Mouse (Mus musculus) E14TG2a.4 (cell line): ENCODE data around the gene Tie1.

ENCODE experiments used
- H3K27me3 ChIP-seq: 2 replicates; pipeline ENCODE4 v1.6.1; 2014; ENCODE audit warnings: low read length, control low read depth; ENCODE audit not compliant: insufficient read depth
- H3K36me3 ChIP-seq: 2 replicates; pipeline ENCODE4 v1.6.1; 2014; ENCODE audit warnings: low read length, control low read depth; ENCODE audit not compliant: insufficient read depth
- H3K4me1 ChIP-seq: replicated peaks from 2 replicates; pipeline ENCODE4 v1.6.1; 2014; ENCODE audit warnings: low read depth, low read length, control low read depth
- H3K4me3 ChIP-seq: replicated peaks from 2 replicates; pipeline ENCODE4 v1.5.1; 2014; ENCODE audit warnings: mild to moderate bottlenecking, low read length
- H3K9me3 ChIP-seq: 2 replicates; pipeline ENCODE4 v1.6.1; 2014; ENCODE audit warnings: low read length, control low read depth
- CTCF ChIP-seq: conservative IDR thresholded peaks from 2 replicates; pipeline ENCODE4 v1.5.1; 2014; ENCODE audit warnings: low read length
- NANOG ChIP-seq: IDR thresholded peaks from 2 replicates; pipeline ENCODE4 v1.6.1; 2014; ENCODE audit warnings: borderline replicate concordance, low read length, mixed read lengths
- POU5F1 ChIP-seq: IDR thresholded peaks from 2 replicates; pipeline ENCODE4 v1.6.1; 2014; ENCODE audit warnings: low read length, borderline replicate concordance

The Tie1 gene

DNA sequence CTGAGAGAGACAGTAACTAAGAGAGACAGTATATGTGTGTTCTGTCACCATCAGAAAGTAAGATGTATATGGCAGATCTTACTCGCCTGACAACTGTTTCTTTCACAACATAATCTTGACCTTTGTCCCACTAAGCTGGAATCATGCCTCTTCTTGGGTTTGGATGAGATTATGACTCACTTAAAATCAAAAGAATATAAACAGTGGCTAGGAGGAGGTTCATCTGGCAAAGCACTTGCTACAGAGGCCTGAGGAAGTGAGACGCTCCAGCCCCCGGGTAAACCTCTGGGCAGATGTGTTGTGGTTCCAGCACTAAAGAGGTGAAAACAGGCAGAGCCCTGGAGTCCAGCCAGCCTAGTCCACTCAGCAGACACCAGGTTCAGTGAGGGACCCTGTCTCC lies 15.7 kb upstream of the Tie1 start:
- no peak for TF ChIP-seq CTCF
- no peak for TF ChIP-seq POU5F1
- TF ChIP-seq NANOG, result no peak
- Histone ChIP-seq H3K36me3 (no peaks in the 10 kb centered on the region), H3K4me3 (no peak overlapping the region), H3K27me3 (no peaks in the 10 kb centered on the region), H3K4me1 (peaks cover 30% of the 10 kb centered on the region), H3K9me3 (no peaks in the 10 kb centered on the region)

DNA sequence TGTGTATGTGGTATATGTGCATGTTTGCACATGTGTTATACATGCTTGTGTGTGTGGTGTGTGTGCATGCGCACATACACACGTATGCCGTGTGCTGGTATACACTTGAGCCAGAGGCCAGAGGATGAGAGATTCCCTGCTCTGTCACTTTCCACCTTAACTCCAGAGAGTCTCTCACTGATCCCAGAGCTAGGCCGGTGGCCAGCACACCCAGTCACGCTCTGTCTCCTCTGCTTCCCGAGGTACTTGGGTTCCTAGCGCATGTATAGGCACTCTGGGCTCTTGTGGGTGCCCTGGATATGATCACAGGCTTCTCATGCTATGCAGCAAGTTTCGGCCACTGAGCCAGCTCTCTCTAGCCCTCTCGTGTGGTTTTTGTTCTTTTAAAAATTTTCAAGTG lies 10.9 kb upstream of the Tie1 start:
- no peaks in the 10 kb centered on the region for H3K36me3 ChIP-seq
- H3K27me3 ChIP-seq, result peaks cover 12% of the 10 kb centered on the region
- no peak overlapping the region for H3K4me3 ChIP-seq
- no peaks in the 10 kb centered on the region for H3K9me3 ChIP-seq
- H3K4me1 ChIP-seq, result peaks cover 16% of the 10 kb centered on the region
- TF ChIP-seq CTCF (no peak), NANOG (no peak), POU5F1 (no peak)

DNA sequence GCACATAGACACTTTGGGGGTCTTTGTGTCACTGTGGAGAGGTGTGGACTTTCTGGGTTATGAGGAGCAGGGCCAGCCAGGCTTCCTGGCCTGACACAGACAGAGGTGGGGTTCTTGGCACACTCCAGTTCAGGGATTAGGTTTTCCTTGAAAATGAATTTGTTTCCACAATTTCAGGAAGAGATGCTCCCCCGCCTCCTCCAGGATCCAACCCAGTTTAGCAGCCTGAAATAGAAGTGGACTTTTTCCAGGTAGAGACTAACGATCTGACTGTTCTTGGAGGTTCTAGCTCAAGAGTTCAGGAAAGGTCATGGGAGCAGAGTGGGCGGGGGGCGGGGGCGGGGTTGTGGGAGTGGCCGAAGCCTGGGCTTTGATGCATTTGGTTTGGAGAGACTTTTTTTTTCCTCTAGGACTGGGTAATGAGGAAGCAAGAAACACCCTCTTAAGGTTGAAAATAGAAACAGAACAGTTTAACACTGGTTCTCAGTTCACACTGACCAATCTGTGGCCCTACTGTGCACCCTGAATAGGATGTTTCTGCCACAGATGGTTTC lies 10.4 kb upstream of the Tie1 start:
- H3K4me3 ChIP-seq, result no peak overlapping the region
- H3K27me3 ChIP-seq, result peaks cover 12% of the 10 kb centered on the region
- TF ChIP-seq NANOG (no peak), CTCF (no peak), POU5F1 (no peak)
- peaks cover 16% of the 10 kb centered on the region for H3K4me1 ChIP-seq
- no peaks in the 10 kb centered on the region for H3K36me3 ChIP-seq
- H3K9me3 ChIP-seq, result no peaks in the 10 kb centered on the region

DNA sequence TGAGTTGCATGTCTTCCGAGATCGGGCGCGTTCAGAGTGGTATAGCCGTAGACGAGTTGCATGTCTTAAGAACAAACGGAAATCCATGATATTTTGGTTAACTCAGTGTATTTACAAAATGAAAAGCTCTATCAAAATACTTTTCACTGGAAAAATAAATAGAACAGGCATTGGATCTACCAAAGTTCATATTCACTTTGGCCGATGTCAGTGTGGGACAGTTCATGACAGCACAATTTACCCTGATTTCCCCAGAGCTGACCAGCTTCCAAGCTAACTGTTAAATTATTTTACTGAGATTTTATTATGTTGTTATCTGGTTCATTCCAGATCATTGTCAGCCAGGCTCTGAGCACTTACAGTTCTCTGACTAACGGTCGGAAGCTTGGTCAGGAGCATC lies 600 bp upstream of the Tie1 start:
- no peak overlapping the region for H3K4me3 ChIP-seq
- TF ChIP-seq POU5F1 (no peak), CTCF (no peak), NANOG (no peak)

DNA sequence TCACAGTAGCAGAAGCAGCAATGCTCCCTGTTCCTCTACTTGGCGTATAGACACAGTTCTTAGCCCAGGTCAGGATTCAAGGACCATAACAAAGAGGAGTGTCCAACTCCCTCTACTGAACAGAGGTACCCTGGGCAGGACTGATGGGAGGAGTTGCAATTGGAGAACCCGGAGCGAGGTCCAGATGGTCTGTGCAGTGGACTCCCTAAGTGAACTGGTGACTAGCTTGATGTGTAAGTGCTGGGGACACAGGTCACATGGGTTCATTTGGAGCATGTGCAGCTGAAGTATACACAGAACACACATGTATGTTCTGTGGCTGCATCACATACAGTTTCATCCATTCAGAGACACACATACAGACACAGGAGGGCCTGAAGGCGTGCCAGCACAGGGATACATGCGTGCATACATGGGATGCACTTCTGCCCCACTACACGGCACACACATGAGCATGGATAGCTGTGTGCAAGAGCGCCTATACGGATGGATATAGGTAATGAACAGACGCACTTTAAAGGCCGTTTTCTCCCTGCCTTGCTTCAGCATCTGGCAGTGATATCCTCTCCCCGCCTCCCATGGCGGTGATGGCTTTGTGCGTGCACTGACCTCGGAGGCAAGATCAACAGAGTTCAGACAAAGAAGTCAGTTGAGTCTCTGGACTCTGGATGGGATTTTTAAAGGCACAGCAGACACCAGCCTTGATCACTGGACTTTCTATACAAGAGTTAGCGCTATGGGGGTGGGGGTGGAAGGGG lies 12.9 kb downstream of the Tie1 start:
- H3K4me1 ChIP-seq, result peaks cover 17% of the 10 kb centered on the region
- TF ChIP-seq NANOG (no peak), CTCF (no peak), POU5F1 (no peak)

More for the DNA sequence above, 600 bp upstream of the Tie1 start:
- no peaks in the 10 kb centered on the region for H3K36me3 ChIP-seq
- peaks cover 36% of the 10 kb centered on the region for H3K4me1 ChIP-seq
- H3K27me3 ChIP-seq, result peaks cover 20% of the 10 kb centered on the region
- H3K9me3 ChIP-seq, result no peaks in the 10 kb centered on the region

DNA sequence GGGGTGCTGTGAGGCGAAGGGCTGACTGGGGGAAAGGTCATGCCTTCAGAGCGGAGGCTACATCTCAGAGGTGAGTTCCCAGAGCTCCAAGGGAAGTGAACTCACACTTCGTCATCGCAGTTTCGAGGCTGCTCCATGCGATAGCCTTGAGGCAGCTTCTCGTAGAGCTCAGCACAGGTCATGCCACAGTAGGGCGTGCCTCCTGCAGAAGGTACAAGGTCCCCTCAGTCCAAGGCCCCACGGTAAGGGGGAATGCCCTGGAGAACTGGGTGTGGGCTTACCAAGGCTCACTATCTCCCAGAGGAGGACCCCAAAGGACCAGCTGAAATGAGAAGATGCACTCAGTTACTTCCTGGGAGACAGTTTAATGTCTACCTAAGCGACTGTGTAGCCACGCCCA lies 17.2 kb downstream of the Tie1 start:
- peaks cover 20% of the 10 kb centered on the region for H3K4me1 ChIP-seq
- H3K9me3 ChIP-seq, result peaks cover 11% of the 10 kb centered on the region
- H3K4me3 ChIP-seq, result no peak overlapping the region
- peaks cover 24% of the 10 kb centered on the region for H3K27me3 ChIP-seq
- no peaks in the 10 kb centered on the region for H3K36me3 ChIP-seq
- TF ChIP-seq CTCF (no peak), NANOG (no peak), POU5F1 (no peak)

More for the DNA sequence above, 12.9 kb downstream of the Tie1 start:
- Histone ChIP-seq H3K36me3 (no peaks in the 10 kb centered on the region), H3K4me3 (no peak overlapping the region), H3K9me3 (peaks cover 9% of the 10 kb centered on the region), H3K27me3 (peaks cover 47% of the 10 kb centered on the region)

DNA sequence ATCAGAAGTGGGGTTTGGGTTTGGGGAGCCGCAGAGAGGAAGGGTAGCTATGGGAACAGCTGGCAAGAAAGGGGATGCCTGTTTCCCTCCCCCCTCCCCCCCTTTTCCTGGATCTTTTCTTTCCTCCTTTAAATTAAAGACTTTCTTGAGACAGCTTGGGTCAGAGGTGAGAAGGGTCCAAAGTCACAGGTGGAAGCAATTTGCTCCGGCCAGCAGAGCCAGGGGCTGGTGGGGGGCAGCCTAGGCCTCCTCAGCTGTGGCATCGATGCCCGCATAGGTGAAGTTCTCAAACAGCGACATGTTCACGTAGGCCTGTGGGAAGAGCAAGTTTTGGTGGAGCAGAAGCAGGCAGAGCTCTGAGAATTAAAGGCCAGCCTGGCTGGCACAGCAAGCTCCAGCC lies 18.6 kb downstream of the Tie1 start:
- TF ChIP-seq POU5F1 (no peak), CTCF (no peak), NANOG (no peak)
- no peaks in the 10 kb centered on the region for H3K36me3 ChIP-seq

DNA sequence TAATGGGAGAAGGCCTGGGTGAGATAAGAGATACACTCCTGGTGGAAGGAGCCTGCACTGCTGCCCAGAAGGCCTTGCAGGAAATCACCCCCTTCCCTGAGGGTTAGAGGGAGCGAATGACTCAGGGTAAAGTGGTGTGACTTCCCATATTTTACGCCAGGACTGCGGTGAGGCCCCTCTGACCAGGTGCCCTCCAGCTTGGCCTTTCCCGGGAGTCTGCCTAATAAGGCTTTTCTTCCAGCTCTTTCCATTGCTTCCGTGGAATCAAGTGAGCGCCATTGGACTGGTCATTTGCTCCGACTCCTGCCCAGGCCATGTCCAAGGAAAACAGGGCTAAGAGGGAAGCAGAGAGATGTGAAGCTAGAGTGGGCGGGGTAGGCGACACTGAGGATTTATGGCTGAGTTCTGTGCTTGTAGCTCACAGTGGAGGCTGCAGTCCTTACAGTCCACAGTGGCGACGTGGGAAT lies 24.1 kb downstream of the Tie1 start:
- TF ChIP-seq NANOG (no peak), POU5F1 (no peak), CTCF (no peak)
- peaks cover 7% of the 10 kb centered on the region for H3K4me1 ChIP-seq
- no peak overlapping the region for H3K4me3 ChIP-seq
- peaks cover 38% of the 10 kb centered on the region for H3K27me3 ChIP-seq
- H3K9me3 ChIP-seq, result no peaks in the 10 kb centered on the region
- H3K36me3 ChIP-seq, result no peaks in the 10 kb centered on the region

More for the DNA sequence above, 18.6 kb downstream of the Tie1 start:
- H3K4me3 ChIP-seq, result no peak overlapping the region
- H3K27me3 ChIP-seq, result peaks cover 21% of the 10 kb centered on the region
- H3K9me3 ChIP-seq, result peaks cover 11% of the 10 kb centered on the region
- H3K4me1 ChIP-seq, result peaks cover 13% of the 10 kb centered on the region

DNA sequence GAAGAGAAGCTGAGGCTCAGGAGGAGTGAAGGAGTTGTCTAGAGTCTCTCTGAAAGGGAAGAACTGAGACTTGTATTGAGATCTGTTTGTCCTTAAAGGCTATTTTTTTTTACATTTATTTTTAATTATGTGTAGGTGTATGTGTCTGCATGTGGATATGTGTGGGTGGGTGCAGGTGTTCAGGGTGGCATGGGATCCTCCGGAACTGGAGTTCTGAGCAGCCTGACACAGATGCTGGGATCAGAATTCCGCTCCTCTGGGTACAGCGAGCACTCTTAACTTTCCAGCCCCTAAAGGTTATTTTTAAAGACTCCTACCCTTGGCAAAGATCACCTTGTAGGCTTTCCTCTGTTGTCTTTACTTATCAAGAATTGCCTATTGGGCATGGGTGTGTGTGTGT lies 24.9 kb downstream of the Tie1 start:
- Histone ChIP-seq H3K4me1 (peaks cover 5% of the 10 kb centered on the region), H3K4me3 (no peak overlapping the region), H3K9me3 (no peaks in the 10 kb centered on the region), H3K27me3 (peaks cover 38% of the 10 kb centered on the region), H3K36me3 (no peaks in the 10 kb centered on the region)
- TF ChIP-seq NANOG, result no peak
- TF ChIP-seq POU5F1, result no peak
- TF ChIP-seq CTCF, result no peak
